ENCODE assay signal across 1 mouse cellular context in the genomic region with DNA sequence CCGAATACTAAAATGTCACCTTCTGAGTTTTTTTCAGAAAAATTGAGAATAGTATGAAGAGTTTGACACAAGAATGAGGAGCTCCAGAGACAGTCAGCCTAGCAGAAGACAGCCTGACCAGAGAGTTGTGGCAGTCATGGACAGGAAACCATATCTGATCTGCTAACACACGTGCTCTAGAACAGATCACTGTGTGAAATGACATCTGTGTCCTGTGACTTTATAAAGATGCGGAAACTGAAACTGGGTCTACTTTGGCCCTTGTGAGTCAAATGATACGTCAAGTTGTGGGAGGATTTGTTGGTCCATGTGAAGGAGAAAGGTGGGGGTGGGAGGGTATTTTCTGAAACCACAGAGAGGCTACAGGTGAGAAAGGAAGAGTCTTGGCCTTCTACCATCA.
TF ChIP-seq lines count a peak whose summit lies in the region.

No protein-coding gene starts in this region.

TF ChIP-seq in CH12.LX, 34 proteins besides CTCF, POLR2A, EP300 and RAD21:
- TF ChIP-seq MYC (IDR thresholded peaks at IDR 0.05; ENCODE audit: low read depth, low read length) (peak; percentile 81), JUN (IDR thresholded peaks at IDR 0.05; ENCODE audit: insufficient read depth, low read depth, low read length) (no peak), MAFK (IDR thresholded peaks at IDR 0.05; ENCODE audit: insufficient replicate concordance, low read length) (no peak), CHD2 (IDR thresholded peaks at IDR 0.05; ENCODE audit: low read length) (no peak), ZKSCAN1 (IDR thresholded peaks at IDR 0.05; ENCODE audit: borderline replicate concordance, low read depth, low read length) (no peak), USF2 (conservative IDR thresholded peaks at IDR 0.05; ENCODE audit: low read depth, low read length) (no peak), ETS1 (conservative IDR thresholded peaks at IDR 0.05; ENCODE audit: low read depth, low read length) (peak; percentile 44), MXI1 (IDR thresholded peaks at IDR 0.05; ENCODE audit: low read depth, low read length) (peak; percentile 44; the same call in 1 of the 2 replicates), TCF12 (IDR thresholded peaks at IDR 0.05; ENCODE audit: low read depth, low read length) (no peak), POLR2AphosphoS2 (IDR thresholded peaks at IDR 0.05; ENCODE audit: low read depth, low read length) (no peak), TBP (conservative IDR thresholded peaks at IDR 0.05; ENCODE audit: low read depth, low read length) (no peak), CHD1 (IDR thresholded peaks at IDR 0.05; ENCODE audit: low read depth, low read length) (no peak), JUND (conservative IDR thresholded peaks at IDR 0.05; ENCODE audit: low read depth, low read length) (no peak), RCOR1 (conservative IDR thresholded peaks at IDR 0.05; ENCODE audit: low read depth, low read length) (no peak), NRF1 (IDR thresholded peaks at IDR 0.05; ENCODE audit: low read depth, low read length) (no peak), SIN3A (IDR thresholded peaks at IDR 0.05; ENCODE audit: low read length) (no peak), MAX (IDR thresholded peaks at IDR 0.05; ENCODE audit: low read length) (peak; percentile 77), UBTF (IDR thresholded peaks at IDR 0.05; ENCODE audit: low read depth, low read length) (no peak), BHLHE40 (IDR thresholded peaks at IDR 0.05; ENCODE audit: low read depth, low read length) (peak; percentile 92), ZMIZ1 (IDR thresholded peaks at IDR 0.05; ENCODE audit: low read depth, low read length) (no peak)
